Mouse (Mus musculus) kidney, embryonic 16.5 days (tissue): ENCODE data around the gene Hexb. TPM values are rescaled to one million over a fixed set of nuclear protein-coding genes. Genes with fewer than 3 reads are reported as not detected.
"Not testable (repeated sequence)": the region's sequence is repeated elsewhere in the genome, so short reads cannot be mapped to it uniquely, and the experiment has no call there.

Source experiments
- ATAC-seq: fragments of 200-750 bp; cut with Nextera tagmentation; 2 replicates; pipeline ENCODE4 v1.8.0; 2017; ENCODE audit warnings: moderate TSS enrichment; ENCODE audit not compliant: low FRiP score, low TSS enrichment
- H3K27ac ChIP-seq: fragments of 300-500 bp; sonication (generic); 2 replicates; pipeline ENCODE4 v1.5.1; 2014; ENCODE audit warnings: low read length
- H3K27me3 ChIP-seq: fragments of 300-500 bp; sonication (generic); 2 replicates; pipeline ENCODE4 v1.6.1; 2014; ENCODE audit warnings: low read length, control low read depth, mixed read lengths; ENCODE audit not compliant: insufficient read depth
- H3K36me3 ChIP-seq: fragments of 300-500 bp; sonication (generic); 2 replicates; pipeline ENCODE4 v1.6.1; 2014; ENCODE audit warnings: low read length, control low read depth, mixed read lengths; ENCODE audit not compliant: insufficient read depth
- H3K4me1 ChIP-seq: fragments of 300-500 bp; sonication (generic); 2 replicates; pipeline ENCODE4 v1.6.1; 2014; ENCODE audit warnings: low read length, control low read depth, mixed read lengths; ENCODE audit not compliant: insufficient read depth
- H3K4me2 ChIP-seq: fragments of 300-500 bp; sonication (generic); replicated peaks from 2 replicates; pipeline ENCODE4 v1.6.1; 2014; ENCODE audit warnings: low read depth, low read length
- H3K4me3 ChIP-seq: fragments of 300-500 bp; sonication (generic); 2 replicates; pipeline ENCODE4 v1.5.1; 2014; ENCODE audit warnings: mild to moderate bottlenecking, low read length
- H3K9ac ChIP-seq: fragments of 300-500 bp; sonication (generic); replicated peaks from 2 replicates; pipeline ENCODE4 v1.6.1; 2014; ENCODE audit warnings: low read length
- H3K9me3 ChIP-seq: fragments of 300-500 bp; sonication (generic); 2 replicates; pipeline ENCODE4 v1.6.1; 2016; ENCODE audit warnings: low read length, control low read depth
- WGBS: fragments of 180-500 bp; shearing (Covaris S2); extraction: QIAGEN DNeasy Blood & Tissue Kit; methylation state at CpG from one replicate; pipeline ENCODE4 v1.1.7; 2014; 5-methylcytosine and 5-hydroxymethylcytosine counted together
- polyA plus RNA-seq: library from polyadenylated mRNA; unstranded; fragments of >200 nt; fragmentation: Nextera tagmentation; extraction: Ambion mirVana; gene quantifications from 2 replicates; pipeline ENCODE4 v1.2.1, GENCODE M21; 2015

Gene Hexb
- polyA plus RNA-seq, 1 experiment from 2014 or later = 44.6 TPM

GRCm38 (mm10) chr13:97145834-97146233, 52.3 kb downstream of the Hexb start:
- H3K4me3 ChIP-seq = no peak overlapping the region
- peaks cover 48% of the 10 kb centered on the region for H3K36me3 ChIP-seq
- H3K27ac ChIP-seq = no peak overlapping the region
- H3K4me1 ChIP-seq = no peaks in the 10 kb centered on the region
- 69% methylated on average over 4 of the region's 4 CpGs for WGBS
- no peak for ATAC-seq
- no peaks in the 10 kb centered on the region for H3K9me3 ChIP-seq
- H3K4me2 ChIP-seq = no peak overlapping the region
- H3K9ac ChIP-seq = no peak overlapping the region
- no peaks in the 10 kb centered on the region for H3K27me3 ChIP-seq

GRCm38 (mm10) chr13:97142321-97142720, 55.8 kb downstream of the Hexb start:
- H3K9me3 ChIP-seq = no peaks in the 10 kb centered on the region
- ATAC-seq = no peak
- no peak overlapping the region for H3K27ac ChIP-seq
- H3K4me2 ChIP-seq = no peak overlapping the region
- 90% methylated on average over 7 of the region's 7 CpGs for WGBS
- no peaks in the 10 kb centered on the region for H3K27me3 ChIP-seq
- H3K36me3 ChIP-seq = peaks cover 29% of the 10 kb centered on the region
- no peak overlapping the region for H3K4me3 ChIP-seq
- peaks cover 5% of the 10 kb centered on the region; the same call in 1 of the 2 replicates for H3K4me1 ChIP-seq
- H3K9ac ChIP-seq = no peak overlapping the region

GRCm38 (mm10) chr13:97138404-97138931, 59.7 kb downstream of the Hexb start:
- not testable (repeated sequence) for ATAC-seq, H3K27me3 ChIP-seq, H3K4me1 ChIP-seq, H3K9me3 ChIP-seq
- H3K4me2 ChIP-seq = peak overlapping the region; percentile 58
- peak overlapping the region; percentile 96 for H3K4me3 ChIP-seq
- peak overlapping the region; percentile 94 for H3K9ac ChIP-seq
- H3K36me3 ChIP-seq = peaks cover 21% of the 10 kb centered on the region
- 33% methylated on average over 8 of the region's 8 CpGs for WGBS
- H3K27ac ChIP-seq = peak overlapping the region; percentile 84

GRCm38 (mm10) chr13:97137466-97138400, 60.4 kb downstream of the Hexb start, which contains the start of the genes Gfm2 and Nsa2:
Gene Gfm2 (plus strand): TSS chr13:97137937.
Gene Nsa2 (minus strand): TSS chr13:97137937.
- ATAC-seq = peak; percentile 97
- Histone ChIP-seq H3K9me3 (no peaks in the 10 kb centered on the region), H3K4me3 (peak within 1 kb of the TSS; percentile 96), H3K27ac (peak within 1 kb of the TSS; percentile 84), H3K4me1 (peaks cover 9% of the 10 kb centered on the region), H3K4me2 (peak within 1 kb of the TSS; percentile 72), H3K9ac (peak within 1 kb of the TSS; percentile 94), H3K27me3 (no peaks in the 10 kb centered on the region), H3K36me3 (peaks cover 19% of the 10 kb centered on the region)
- under 1% methylated on average over 57 of the region's 57 CpGs for WGBS

- H3K36me3 ChIP-seq = peaks cover 22% of the 10 kb centered on the region
- H3K4me3 ChIP-seq, H3K27me3 ChIP-seq, ATAC-seq, H3K4me1 ChIP-seq, H3K9me3 ChIP-seq, H3K4me2 ChIP-seq, H3K9ac ChIP-seq, H3K27ac ChIP-seq: not testable (repeated sequence)
- WGBS = no CpG with 5 or more reads among the region's 2 CpGs
Observed at GRCm38 (mm10) chr13:97130413-97130812, 67.7 kb downstream of the Hexb start.

- H3K27me3 ChIP-seq, H3K9ac ChIP-seq, ATAC-seq, H3K27ac ChIP-seq, H3K9me3 ChIP-seq, H3K4me1 ChIP-seq, H3K4me3 ChIP-seq, H3K4me2 ChIP-seq: not testable (repeated sequence)
- 76% methylated on average over 2 of the region's 4 CpGs for WGBS
- peaks cover 19% of the 10 kb centered on the region for H3K36me3 ChIP-seq
Observed at GRCm38 (mm10) chr13:97129654-97130053, 68.5 kb downstream of the Hexb start.

Other genes with a start within 250 kb of the Hexb start
- gene 1700029F12Rik, start 164.0 kb downstream of the Hexb start, polyA plus RNA-seq = not detected in 2 replicates
- gene Fam169a, start 131.1 kb downstream of the Hexb start, polyA plus RNA-seq = 2.3 and 2.4 TPM in 2 replicates
- 3.4 and 11.4 TPM in 2 replicates for gene Gm6169, start 99.1 kb downstream of the Hexb start, polyA plus RNA-seq
- gene Gfm2, start 60.4 kb downstream of the Hexb start, polyA plus RNA-seq = 33.5 and 39.2 TPM in 2 replicates
- 48.8 and 55.4 TPM in 2 replicates for gene Nsa2, start 60.4 kb downstream of the Hexb start, polyA plus RNA-seq
- gene Enc1, start 42.7 kb upstream of the Hexb start, polyA plus RNA-seq = 13.7 and 14.3 TPM in 2 replicates